In genomic region chr2:92459141-92459920, GRCm38 (mm10) we compare ENCODE assay signal across 8 mouse cellular contexts. TPM values are rescaled to one million over a fixed set of nuclear protein-coding genes. Genes with fewer than 3 reads are reported as not detected.
DNase-seq lines count a peak whose midpoint lies in the region; ATAC-seq and TF ChIP-seq lines count a peak whose summit lies in the region.

No protein-coding gene starts in this region.

- peak; percentile 77 to 78 for DNase-seq in adrenal gland, adult 18-20 months (ENCODE audit: low spot score in 2 of 2)
- peak; percentile 48 to 61 for DNase-seq in gastrocnemius, adult 8-10 months (ENCODE audit: low spot score in 2 of 2)
- peak; percentile 91 for DNase-seq in induced T-regulatory cell, adult 2 months (ENCODE audit: low read depth)
- peak; percentile 72 to 84 for DNase-seq in left cerebral cortex, postnatal 14 days (ENCODE audit: low spot score in 2 of 2)
- peak; percentile 79 for DNase-seq in right cerebral cortex, postnatal 14 days
- peak; percentile 67 to 73 for DNase-seq in urinary bladder, postnatal 4 days (ENCODE audit: low spot score in 2 of 2)

- H3K27ac ChIP-seq in cortical plate, adult 2 months (ENCODE audit: insufficient read depth, low read length), result peak overlapping the region; percentile 31

- H3K4me3 ChIP-seq in cortical plate, adult 2 months (ENCODE audit: insufficient read depth, low read length), result peak overlapping the region; percentile 76

- peaks cover 11% of the 10 kb centered on the region for H3K4me1 ChIP-seq in cortical plate, adult 2 months (ENCODE audit: control insufficient read depth, insufficient read depth, low read length)

- TF ChIP-seq POLR2A in cortical plate, adult 2 months (IDR thresholded peaks at IDR 0.05; ENCODE audit: extremely low read depth, insufficient read depth, low read length), result peak; percentile 66; the same call in 1 of the 2 replicates

- no peak for TF ChIP-seq CTCF in cortical plate, adult 2 months (IDR thresholded peaks at IDR 0.05; ENCODE audit: extremely low read depth, insufficient read depth, low read length)

- ATAC-seq in megakaryocyte-erythroid progenitor cell, adult 5-6 weeks (replicated peaks; ENCODE audit: low FRiP score, low TSS enrichment, poor library complexity, severe bottlenecking), result peak; percentile 76

- intact Hi-C loops in left cerebral cortex, postnatal 14 days (cut with DNase I), result no loop called here

RNA-seq across cellular contexts. Expression of gene Slc35c1, which starts 1.0 kb away (rescaled TPM):
- 10 to 100 TPM; 12.1 to 21.7 TPM for total RNA-seq in adrenal gland, adult 18-20 months (2021)
- 14.0 and 14.2 TPM in 2 replicates for polyA plus RNA-seq in cortical plate, adult 2 months (2012; rRNA removed)
- 1 to 10 TPM; 4.9 to 5.8 (median 5.4) TPM for total RNA-seq in gastrocnemius, adult 8-10 months (2022)
- total RNA-seq in left cerebral cortex, postnatal 14 days (2021), result 10 to 100 TPM; 20.5 to 22.1 TPM
- total RNA-seq in megakaryocyte-erythroid progenitor cell, adult 5-6 weeks (2014; fragmentation: Nextera tagmentation), result 27.9 and 29.0 TPM in 2 replicates
- 8.4 and 9.6 TPM in 2 replicates for total RNA-seq in megakaryocyte-erythroid progenitor cell, adult 5-6 weeks (2017)

RNA-seq across cellular contexts. Expression of gene Cry2, which starts 25.5 kb away (rescaled TPM):
- total RNA-seq in adrenal gland, adult 18-20 months (2021), result 10 to 100 TPM; 20.6 to 46.2 TPM
- 99.9 and 108 TPM in 2 replicates for polyA plus RNA-seq in cortical plate, adult 2 months (2012; rRNA removed)
- total RNA-seq in gastrocnemius, adult 8-10 months (2022), result 10 to 100 TPM; 27.5 to 34.6 (median 31.3) TPM
- total RNA-seq in left cerebral cortex, postnatal 14 days (2021), result 100 to 1,000 TPM; 109 to 116 TPM
- 16.1 and 21.0 TPM in 2 replicates for total RNA-seq in megakaryocyte-erythroid progenitor cell, adult 5-6 weeks (2014; fragmentation: Nextera tagmentation)
- 8.4 and 9.6 TPM in 2 replicates for total RNA-seq in megakaryocyte-erythroid progenitor cell, adult 5-6 weeks (2017)

RNA-seq across cellular contexts. Expression of gene Mapk8ip1, which starts 58.3 kb away (rescaled TPM):
- 10 to 100 TPM; 29.6 to 32.3 TPM for total RNA-seq in adrenal gland, adult 18-20 months (2021)
- polyA plus RNA-seq in cortical plate, adult 2 months (2012; rRNA removed), result 320 and 321 TPM in 2 replicates
- 1 to 10 TPM; 1.7 to 2.5 (median 2.3) TPM for total RNA-seq in gastrocnemius, adult 8-10 months (2022)
- total RNA-seq in left cerebral cortex, postnatal 14 days (2021), result 100 to 1,000 TPM; 392 to 397 TPM
- total RNA-seq in megakaryocyte-erythroid progenitor cell, adult 5-6 weeks (2014; fragmentation: Nextera tagmentation), result not detected in 2 replicates
- total RNA-seq in megakaryocyte-erythroid progenitor cell, adult 5-6 weeks (2017), result not detected in 2 replicates

Comparison
In these comparisons a context has a peak if more than half of its experiments do, and no peak if none do; other contexts are left out.
1. Peak in every context shown above with its lines: DNase-seq, ATAC-seq, H3K4me3 ChIP-seq and H3K27ac ChIP-seq.
2. RNA of gene Mapk8ip1, which starts 58.3 kb away (total RNA-seq): 392 to 397 TPM in left cerebral cortex, postnatal 14 days; 29.6 to 32.3 TPM in adrenal gland, adult 18-20 months, 1.7 to 2.5 TPM in gastrocnemius, adult 8-10 months and not detected in megakaryocyte-erythroid progenitor cell, adult 5-6 weeks; every median in the first group is over 10 times any median in the second.